Mouse (Mus musculus) ES-Bruce4 (cell line): ENCODE results near the gene Cfl1.

Source experiments
- CTCF ChIP-seq: IDR thresholded peaks from one replicate; pipeline ENCODE4 v1.8.1; 2011; ENCODE audit warnings: low read depth, low read length
- EP300 ChIP-seq: IDR thresholded peaks from 2 replicates; pipeline ENCODE4 v1.6.1; 2011; ENCODE audit warnings: low read depth, low read length; ENCODE audit not compliant: insufficient read depth

- TF ChIP-seq EP300, result no peak
- no peak for TF ChIP-seq CTCF
Measured at GRCm38 (mm10) chr19:5503687-5504086, 13.4 kb downstream of the Cfl1 start, which contains the start of gene 1700020D05Rik.
